Mouse (Mus musculus) thymus, adult 18-20 months (tissue): ENCODE data around the gene Cyb5d2.
"Not testable (repeated sequence)": the region's sequence is repeated elsewhere in the genome, so short reads cannot be mapped to it uniquely, and the experiment has no call there.

Experiments used
- DNase-seq, 2 experiments: peaks; one replicate each; pipeline ENCODE4 v3.0.0; 2022; ENCODE audit warnings: mixed read lengths in 2 of 2

Cyb5d2 gene

DNA sequence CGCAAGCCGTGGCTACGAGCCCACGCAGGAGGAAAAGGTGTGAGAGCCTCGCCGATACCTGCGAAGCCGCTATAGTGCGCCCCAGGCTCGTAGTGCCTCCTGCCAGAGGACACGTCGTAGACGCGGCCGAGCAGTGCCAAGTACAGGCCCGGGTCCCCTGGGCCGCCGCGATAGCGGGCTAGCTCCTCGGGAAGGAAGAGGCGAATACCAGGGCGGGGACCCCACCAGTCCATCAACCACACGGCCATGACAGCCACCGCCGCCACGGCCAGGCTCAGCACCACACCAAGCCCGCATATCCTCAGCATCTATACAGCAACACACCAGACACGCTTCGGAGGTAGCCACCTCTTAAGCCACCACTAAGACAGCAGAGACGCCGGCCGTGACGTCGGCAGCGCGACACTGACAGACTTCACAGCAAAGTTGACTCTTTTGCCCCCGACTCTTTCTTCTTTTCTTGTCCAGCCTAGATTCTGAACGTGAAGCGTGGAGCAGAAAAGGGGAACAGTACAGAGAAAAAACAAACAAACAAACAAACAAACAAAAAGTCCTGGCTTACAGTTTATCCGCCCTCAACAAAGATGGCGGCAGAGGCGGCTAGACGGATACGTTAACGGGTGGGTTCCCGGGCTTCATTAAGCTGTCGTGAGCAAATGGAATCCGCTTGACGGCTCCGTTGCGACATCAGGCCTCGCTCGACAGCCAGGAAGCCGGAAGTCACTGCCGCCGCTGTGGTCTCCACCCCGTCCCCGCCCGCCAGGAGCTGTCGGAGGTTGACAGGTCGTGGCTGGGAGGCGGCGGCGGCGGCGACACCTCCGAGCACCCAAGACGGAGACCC, at the start of gene Cyb5d2, which contains the start of gene Zzef1:
Gene Cyb5d2, minus strand, starts transcription at position 688 of the 841 bp plus-strand sequence.
Gene Zzef1, plus strand, starts transcription at position 772 of the 841 bp plus-strand sequence.
- peak; percentile 93 to 95 for DNase-seq

DNA sequence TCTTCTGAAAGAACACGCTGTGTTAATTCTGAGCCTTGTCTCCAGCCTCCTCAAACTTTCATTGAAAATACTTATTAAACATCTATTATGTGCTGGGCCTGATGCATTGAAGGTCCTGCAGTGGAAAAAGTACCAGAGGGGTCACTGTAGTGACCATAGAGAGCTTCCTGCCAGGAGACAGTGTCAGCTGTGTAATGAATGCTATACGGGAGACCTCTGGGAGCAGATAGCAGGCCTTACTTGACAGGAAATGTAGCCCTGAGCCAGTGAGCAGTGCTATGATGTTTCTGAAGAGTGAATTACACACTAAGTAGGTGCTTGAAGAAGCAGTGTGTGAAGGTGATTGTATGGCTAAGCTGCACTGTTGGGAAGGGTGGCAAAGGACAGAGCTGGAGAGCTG, 49.6 kb upstream of the Cyb5d2 start:
- no peak for DNase-seq

DNA sequence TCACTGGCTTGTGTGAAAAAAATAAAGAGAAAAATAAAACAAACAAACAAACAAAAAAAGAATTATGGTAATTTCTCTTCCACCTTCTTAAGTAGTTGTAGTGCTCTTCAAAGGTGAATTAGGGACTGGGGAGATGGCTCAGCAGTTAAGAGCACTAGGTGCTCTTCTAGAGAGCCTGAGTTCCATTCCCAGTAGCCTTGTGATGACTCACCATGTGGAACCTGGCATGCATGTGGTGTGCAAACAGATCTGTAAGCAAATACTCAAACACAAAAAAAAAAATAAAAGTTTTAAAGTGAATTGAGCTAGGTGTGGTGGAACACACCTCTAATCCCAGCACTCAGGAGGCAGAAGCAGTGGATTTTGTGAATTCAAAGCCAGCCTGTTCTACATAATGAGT, 47.6 kb upstream of the Cyb5d2 start:
- DNase-seq = no peak

DNA sequence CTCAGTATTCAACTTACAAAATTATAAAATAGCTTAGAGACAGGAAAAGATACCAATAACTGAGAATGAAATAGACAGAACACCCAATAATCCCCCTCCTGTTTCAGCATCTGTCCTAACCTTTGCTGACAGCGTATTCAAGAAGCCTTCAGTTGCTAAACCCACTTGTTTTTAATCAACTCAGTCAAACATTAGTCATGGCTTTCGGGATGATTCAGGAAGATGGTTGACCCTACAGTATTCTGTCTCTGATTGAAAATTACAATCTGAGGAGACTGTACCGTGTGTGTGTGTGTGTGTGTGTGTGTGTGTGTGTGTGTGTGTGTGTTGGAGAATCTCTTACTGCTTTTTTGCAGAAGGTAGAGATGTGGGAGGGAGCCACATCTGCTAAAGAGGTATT, 46.8 kb upstream of the Cyb5d2 start:
- DNase-seq = no peak

DNA sequence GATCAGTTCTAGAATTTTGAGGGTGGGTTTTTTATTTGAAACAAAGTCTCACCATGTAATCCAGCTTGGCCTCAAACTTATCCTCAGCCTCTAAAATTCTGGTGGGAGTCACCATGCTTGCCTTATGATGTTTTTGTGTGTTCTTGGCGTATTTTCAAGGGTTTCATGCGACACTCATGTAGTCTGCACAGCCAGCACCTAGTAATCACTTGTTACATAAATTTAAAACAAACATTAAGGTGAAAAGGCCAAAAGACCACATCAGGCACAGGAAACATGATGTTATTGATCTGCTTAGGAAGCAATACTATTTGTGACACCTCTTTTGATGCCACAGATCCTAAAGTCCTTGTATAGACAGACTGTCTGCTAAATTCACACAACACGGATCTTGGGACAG, 33.9 kb upstream of the Cyb5d2 start:
- DNase-seq = no peak

DNA sequence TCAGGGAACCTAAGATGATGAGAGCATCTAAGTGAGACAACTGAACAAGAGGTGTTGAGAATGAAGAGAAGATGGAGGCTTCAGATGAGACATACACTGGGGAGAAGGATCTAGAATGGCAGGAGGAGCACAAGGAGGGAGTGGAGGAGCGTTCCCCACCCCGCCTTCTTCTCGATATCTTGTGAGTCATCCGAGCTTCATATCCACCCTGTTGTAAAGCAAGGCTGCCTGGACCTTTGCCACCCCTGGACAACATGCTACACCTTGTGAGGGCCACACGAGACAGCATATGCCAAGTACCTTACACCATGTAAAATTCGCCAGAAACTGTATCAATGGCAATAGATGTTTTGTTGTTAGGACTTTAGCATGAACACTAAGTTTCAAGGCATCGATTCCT, 25.1 kb upstream of the Cyb5d2 start:
- DNase-seq = no peak

DNA sequence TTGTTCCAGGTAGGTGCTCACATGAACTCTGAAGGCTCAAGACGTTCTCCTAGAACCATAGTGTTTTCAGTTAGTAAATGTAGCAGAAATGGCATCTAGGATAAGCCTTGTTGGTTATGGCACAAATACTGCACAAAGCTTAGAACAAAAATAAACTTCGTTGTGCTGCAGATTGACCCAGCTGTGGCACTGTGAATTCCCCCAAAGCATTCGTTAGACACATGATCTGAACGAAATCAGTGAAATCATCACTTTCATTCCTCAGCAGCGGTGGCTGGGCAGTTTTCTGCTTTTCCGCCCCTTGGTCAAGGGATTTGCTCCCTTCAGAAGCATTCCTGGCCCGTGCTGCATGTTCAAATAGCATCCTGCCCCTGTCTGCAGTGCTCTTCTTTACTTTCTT, 22.1 kb upstream of the Cyb5d2 start:
- DNase-seq = no peak

DNA sequence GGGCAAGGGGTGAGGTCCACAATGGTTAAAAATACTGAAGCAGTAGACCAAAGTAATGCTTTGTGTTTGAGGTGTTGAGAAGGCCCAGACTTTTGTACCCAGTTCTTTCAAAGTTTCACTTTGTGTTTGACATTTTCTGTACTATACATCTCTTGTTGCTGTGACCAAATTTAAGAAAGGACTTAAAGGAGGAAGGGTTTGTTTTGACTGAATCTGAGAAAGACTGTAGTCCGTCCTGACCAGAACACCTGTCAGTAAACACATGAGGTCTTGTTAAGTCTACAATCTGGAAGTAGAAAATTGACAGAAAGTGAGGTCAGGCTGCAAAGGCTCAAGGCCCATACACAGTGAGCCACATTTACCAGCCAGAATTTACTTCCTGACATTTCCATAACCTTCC, 20.9 kb upstream of the Cyb5d2 start:
- DNase-seq = no peak

DNA sequence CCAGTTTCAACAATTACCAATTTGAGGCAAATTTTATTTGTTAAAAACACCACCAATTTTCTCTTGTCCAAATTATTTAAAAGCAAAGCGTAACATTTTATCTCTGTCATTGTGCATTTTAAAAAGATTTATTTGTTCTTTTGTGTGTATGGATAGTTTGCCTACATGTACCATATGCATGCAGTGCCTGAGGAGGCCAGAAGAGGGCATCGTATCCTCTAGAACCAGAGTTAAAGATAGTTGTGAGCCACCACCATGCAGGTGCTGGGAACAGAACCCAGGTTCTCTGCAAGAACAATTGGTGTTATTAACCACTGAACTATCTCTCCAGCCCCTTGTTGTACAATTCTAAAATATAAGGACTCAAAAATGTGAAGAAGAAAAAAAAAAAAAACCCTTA, 18.2 kb upstream of the Cyb5d2 start:
- DNase-seq = no peak

DNA sequence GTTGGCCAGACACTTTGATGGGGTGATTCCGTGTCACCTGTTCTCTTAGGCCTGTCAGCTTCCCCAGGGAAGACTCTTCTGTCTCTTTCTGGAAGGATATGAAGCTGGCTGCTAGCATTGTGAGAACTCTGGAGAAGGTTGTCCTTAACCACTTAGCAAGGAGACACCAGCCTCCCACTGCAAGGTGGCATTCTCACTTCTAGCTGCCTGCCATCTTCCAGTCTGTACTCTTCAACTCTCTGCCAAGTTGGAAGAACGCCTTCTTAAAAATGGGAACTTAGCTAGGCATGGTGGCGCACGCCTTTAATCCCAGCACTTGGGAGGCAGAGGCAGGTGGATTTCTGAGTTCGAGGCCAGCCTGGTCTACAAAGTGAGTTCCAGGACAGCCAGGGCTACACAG, 17.7 kb upstream of the Cyb5d2 start:
- DNase-seq = no peak

DNA sequence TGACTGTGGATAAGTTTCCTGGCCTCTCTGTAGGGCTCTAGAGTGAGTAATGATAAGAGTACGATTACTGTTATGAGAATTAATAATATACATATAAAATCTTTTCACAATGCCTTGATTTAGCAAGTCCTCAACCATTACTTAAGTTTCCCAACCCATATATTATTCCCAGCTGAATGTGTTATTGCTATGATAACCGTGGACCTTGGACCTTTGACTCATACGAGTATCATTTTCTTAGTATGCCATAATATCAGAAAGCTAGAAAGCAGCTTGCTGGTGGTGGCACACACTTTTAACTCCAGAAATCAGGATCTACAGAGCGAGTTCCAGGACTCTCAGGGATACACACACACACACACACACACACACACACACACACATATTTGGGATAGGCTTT, 12.1 kb upstream of the Cyb5d2 start:
- DNase-seq = no peak

DNA sequence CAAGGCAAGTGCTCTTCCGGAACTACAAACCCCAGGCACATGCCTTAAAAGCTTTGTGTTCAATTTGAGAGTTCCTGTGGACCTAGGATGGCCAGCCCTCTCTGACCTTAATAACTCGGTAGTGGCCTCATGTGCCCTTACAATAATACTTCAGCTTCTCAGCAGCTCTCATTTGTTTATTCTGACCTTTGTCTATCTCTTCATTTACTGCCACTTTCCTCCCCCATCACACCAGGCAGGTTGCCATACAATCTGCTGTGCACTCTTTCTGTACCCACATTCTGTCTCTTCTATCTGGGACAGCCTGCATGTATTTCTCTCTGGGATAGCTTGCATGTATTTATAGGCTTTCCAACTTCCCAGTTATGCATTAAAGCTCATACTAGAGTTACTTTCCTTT, 10.6 kb upstream of the Cyb5d2 start:
- DNase-seq = no peak

DNA sequence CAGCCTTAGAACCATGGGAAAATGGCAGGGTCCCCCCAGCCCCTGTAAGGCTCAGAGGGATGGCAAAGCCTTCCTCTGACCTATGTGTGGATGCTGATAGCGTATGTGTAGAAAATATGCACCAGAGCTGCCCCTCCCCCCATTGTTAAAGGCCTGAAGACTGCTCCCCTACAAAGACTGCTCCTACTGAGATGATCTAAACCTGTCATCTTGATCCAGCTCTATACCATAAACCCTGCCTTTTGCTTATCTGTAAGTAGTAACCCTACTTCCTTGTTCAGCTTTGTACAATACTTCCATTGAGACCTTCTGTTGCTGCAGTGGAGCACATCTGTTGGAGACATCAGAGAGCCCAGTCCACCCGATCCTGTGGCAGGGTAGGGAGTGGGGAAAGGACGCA, 9.3 kb upstream of the Cyb5d2 start:
- DNase-seq = no peak

DNA sequence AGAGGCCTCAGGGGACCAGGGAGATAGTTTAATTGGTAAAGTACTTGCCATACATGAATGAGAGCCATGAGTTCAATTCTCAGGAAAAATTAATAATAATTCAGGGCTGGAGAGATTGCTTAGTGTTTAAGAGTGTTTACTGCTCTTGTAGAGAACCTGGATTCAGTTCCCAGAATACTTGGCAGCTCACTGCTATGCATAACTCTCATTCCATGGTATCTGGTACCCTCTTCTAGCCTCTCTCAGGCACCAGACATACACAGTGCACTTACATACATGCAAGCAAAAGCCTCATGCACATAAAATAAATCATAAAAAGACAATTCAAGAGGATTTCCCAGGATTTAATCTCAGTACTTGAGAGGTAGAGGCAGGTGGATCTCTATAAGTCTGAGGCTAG, 8.6 kb upstream of the Cyb5d2 start:
- no peak for DNase-seq

DNA sequence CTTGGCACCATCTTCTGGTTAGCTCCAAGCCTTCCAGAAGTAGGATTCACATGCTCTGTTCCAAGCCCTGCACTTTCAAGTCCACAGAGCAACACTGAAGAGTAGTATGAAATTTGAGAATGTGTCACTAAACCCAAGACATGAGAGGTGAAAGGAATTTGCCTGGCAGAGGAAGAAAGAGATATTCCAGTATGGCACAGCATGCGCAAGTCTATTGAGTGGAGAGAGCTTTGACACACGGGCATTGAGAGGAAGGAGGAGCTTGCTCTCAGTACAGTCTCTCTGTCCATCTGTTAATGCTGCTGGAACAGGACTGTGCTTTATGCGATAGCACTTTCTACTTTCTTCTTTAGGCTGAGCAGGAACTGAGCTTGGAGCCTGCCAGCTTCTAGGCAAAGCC, 7.1 kb upstream of the Cyb5d2 start:
- DNase-seq = no peak

DNA sequence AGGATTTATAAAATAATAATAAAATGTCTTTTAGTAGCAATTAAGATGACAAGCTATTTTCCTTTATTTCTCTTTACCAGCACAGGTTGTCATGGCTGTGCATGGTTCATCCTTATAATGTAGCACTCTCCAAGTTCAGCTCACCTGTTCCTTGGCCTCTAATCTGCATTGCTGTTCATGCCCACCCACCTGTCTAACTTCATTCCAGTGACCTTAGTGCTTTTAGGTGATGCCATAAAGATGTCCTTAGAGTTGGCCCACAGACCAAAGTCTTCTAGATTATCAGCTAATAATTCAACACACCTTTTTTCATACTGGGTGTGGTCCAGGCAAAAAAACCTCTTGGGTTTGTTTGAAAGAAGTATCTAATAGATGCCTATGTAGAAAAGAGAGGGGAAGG, 5.2 kb upstream of the Cyb5d2 start:
- no peak for DNase-seq

DNA sequence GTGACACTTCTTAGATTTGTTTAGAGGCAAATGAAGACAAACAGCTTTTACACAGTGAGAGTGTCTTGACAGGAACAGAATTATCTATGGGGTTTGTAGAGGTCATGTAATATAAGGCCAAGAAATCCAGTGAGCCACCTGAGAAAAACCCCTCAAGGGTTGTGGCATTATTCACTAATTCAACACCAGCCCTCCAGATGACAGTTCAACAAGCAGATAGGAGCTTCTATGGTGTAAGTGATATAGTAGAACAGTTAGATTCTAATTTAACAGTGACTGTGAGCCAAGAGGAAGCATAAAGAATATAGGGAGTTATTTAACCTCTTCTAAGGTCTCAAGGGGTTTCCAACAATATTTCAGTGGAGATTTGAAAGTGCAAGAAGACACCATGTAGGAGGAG, 2.2 kb upstream of the Cyb5d2 start:
- no peak for DNase-seq

DNA sequence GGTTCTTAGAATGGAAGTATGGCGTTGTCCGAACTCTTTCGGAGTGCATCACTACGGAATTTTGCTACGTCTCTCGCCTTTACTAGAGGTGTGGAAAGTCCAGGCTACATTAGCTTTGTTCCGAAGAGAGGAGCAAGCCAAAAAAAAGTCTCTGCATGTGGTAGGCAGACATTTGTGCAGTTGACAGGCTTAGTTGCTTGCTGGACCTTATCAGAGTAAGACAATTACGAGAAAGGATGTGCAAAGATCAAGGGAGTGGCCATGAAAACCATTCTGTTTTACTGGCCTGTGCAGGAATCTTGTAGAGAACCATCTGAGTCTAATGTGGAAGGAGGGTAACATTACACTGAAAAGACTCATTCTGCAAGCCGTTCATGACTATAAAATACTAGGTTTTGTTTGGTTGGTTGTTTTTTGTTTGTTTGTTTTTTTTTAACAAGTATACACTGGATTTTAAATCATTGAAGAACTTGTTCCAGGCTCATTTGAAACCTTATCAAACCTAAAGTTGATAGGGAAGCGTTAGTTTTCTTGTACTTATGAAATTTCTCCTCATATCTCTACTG, 914 bp upstream of the Cyb5d2 start:
- DNase-seq = no peak

DNA sequence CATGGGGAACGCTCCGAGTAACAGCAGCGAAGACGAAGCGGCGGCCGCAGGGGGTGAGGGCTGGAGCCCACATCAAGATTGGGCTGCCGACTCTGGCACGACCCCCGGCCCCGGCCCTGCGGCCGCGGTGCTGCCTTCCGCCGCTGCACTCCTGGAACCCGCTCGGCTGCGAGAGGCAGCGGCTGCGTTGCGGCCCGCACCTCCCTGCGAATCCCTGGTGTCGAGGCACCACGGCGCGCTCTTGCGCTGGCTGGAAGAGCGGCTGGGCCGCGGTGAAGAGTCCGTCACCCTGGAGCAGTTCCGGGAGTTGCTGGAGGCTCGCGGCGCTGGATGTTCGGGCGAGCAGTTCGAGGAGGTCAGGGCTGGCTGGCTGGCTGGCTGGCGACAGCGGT, 350 bp upstream of the Cyb5d2 start:
- no peak for DNase-seq

DNA sequence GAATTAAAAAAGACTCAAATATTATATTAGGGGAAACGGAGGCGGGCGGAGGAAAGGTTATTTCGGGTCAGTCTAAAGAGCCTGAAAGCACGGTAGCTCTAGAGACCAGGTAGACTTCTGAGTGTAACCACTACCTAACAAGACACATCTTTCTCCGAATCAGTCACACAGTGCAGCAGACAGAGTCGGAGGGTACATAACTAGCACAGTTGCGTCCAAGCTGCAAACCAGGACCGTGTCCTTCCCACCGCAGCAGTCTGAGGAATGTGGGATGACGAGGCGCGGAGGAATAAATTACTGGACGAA, 840 bp downstream of the Cyb5d2 start:
- no peak for DNase-seq

DNA sequence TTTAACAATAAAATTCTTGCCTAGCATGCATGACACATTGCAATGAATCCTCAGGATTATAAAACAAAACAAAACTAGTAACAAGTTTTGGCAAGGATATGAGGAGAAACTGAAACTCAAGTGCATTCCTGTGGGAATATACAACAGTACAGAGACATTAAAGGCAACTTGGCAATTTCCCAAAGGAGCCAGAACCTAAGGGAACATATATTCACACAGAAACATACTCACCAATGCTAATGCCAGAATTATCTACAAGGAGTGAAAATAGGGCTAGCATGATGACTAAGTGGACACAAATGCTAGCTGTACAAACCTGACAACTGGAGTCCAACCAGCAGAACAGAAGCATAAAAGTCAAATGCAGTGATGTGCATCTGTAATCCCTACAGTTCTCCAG, 3.9 kb downstream of the Cyb5d2 start:
- no peak for DNase-seq

DNA sequence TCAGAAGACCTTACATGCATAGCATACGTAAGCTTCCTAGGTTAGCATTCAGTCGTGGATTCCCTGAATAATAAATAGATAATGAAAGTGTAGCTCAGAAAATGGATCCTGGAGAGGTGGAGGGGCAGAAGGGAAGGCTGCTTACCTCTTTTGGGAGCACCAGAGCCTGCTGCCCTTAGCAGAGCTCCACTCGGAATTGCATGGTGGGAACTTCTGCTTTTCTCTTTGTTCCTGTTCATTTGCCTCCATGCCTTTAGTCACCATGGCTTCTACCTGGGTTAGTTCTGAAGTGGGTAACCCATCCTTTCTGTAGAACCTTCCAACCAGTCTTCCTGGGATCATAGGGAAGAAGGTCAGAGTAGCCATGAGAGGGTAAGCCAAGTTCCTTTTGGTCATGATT, 13.4 kb downstream of the Cyb5d2 start:
- no peak for DNase-seq

DNA sequence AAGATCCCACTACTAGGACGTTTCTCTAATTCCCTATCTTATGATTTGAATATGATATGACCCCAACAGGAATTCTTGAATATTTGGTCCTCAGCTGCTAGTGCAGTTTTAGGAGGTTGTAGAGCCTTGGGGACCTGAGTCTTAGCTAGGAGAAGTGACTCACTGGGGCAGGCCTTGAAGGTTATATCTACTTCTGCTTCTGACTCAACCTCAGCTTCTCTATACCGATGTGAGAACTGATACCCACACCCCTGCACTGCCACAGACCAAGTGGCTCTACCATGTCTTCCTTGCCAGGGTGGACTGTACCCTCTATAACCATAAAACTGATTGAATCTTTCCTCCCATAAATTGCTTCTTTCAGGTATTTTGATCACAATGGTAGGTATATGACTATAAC, 13.8 kb downstream of the Cyb5d2 start:
- DNase-seq = no peak

DNA sequence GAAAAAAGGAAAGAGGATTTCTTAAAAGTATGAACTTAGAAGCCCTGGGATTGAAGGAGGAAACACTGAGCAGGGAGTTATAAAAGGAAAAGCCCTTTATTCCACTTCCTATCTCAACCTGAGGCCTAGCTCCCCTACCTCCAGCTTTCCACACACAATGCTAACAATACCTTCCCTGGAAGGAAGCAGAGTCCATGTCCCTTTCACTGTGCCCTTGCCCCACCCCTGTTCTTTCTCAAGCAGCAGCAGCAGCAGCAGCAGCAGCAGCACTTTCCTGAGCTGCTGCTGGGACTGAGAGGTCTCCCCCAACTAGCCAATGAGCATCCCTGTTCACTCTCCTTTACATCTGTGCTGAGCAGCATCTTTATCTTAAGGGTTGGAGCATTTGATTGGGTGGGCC, 17.0 kb downstream of the Cyb5d2 start:
- DNase-seq = no peak

DNA sequence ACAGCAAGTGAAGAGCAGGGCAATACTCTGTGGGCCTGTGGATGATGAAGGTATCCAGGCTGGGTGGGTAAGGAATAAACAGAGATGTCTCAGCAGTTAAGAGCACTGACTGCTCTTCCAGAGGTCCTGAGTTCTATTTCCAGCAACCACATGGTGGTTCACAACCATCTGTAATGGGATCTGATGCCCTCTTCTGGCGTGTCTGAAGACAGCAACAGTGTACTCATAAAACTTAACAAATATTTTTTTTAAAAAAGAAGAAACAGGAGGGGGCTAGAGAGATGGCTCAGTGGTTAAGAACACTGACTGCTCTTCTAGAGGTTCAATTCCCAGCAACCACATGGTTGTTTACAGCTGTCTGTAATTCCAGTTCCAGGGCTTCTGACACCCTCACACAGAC, 23.3 kb downstream of the Cyb5d2 start:
- DNase-seq = not testable (repeated sequence)
